Mouse (Mus musculus) embryonic stem cell, embryonic (primary cell): Measurements from ENCODE around the gene Cntnap2.
"Not testable (repeated sequence)": the region's sequence is repeated elsewhere in the genome, so short reads cannot be mapped to it uniquely, and the experiment has no call there.

Experiments
- CTCF ChIA-PET, 4 experiments: fragments of 300-600 bp in 2 of 4; fragments of 350-600 bp in 2 of 4; sonication (Branson Sonifier 250); formaldehyde crosslinking; loops; one replicate each; lab custom pipeline; 2022; ENCODE audit warnings: inconsistent platforms in 2 of 4; lab: Charles Lee
- POLR2A ChIA-PET, 4 experiments: fragments of 300-600 bp in 2 of 4; fragments of 350-600 bp in 2 of 4; sonication (Branson Sonifier 250); formaldehyde crosslinking; loops; one replicate each; lab custom pipeline; 2022; ENCODE audit warnings: antibody characterized with exemption in 4 of 4, inconsistent platforms in 1 of 4; lab: Charles Lee

The Cntnap2 gene

GRCm38 (mm10) chr6:46484392-46484791 lies 1425.2 kb downstream of the Cntnap2 start:
- ChIA-PET CTCF (no interaction called here), POLR2A (interaction anchor here in 1 of 4 experiments (0.6 kb wide), 1 partner anchor 753 kb away, joined by 3 read pairs; no protein-coding TSS in a partner anchor)

- CTCF ChIA-PET: no interaction called here
- POLR2A ChIA-PET: interaction anchor here in 1 of 4 experiments (0.5 kb wide), 1 partner anchor 369 kb away, joined by 7 read pairs; no protein-coding TSS in a partner anchor
These were observed 1443.6 kb downstream of the Cntnap2 start for GRCm38 (mm10) chr6:46502786-46503185.

- ChIA-PET POLR2A (no interaction called here), CTCF (no interaction called here)
These were observed 1453.7 kb downstream of the Cntnap2 start for GRCm38 (mm10) chr6:46512841-46513240.

- CTCF ChIA-PET, POLR2A ChIA-PET: not testable (repeated sequence)
These were observed 1478.4 kb downstream of the Cntnap2 start for GRCm38 (mm10) chr6:46537586-46537985.

GRCm38 (mm10) chr6:46563470-46563869 lies 1504.3 kb downstream of the Cntnap2 start:
- ChIA-PET CTCF (no interaction called here), POLR2A (no interaction called here)

- ChIA-PET POLR2A (no interaction called here), CTCF (no interaction called here)
These were observed 1515.9 kb downstream of the Cntnap2 start for GRCm38 (mm10) chr6:46575055-46575454.

GRCm38 (mm10) chr6:46612365-46612764 lies 1553.2 kb downstream of the Cntnap2 start:
- ChIA-PET CTCF (no interaction called here), POLR2A (no interaction called here)

- ChIA-PET POLR2A (no interaction called here), CTCF (no interaction called here)
These were observed 1553.7 kb downstream of the Cntnap2 start for GRCm38 (mm10) chr6:46612872-46613271.

- ChIA-PET CTCF (no interaction called here), POLR2A (no interaction called here)
These were observed 1609.9 kb downstream of the Cntnap2 start for GRCm38 (mm10) chr6:46669018-46669417.

GRCm38 (mm10) chr6:46675081-46675480 lies 1615.9 kb downstream of the Cntnap2 start:
- ChIA-PET POLR2A (no interaction called here), CTCF (no interaction called here)

- ChIA-PET POLR2A (no interaction called here), CTCF (no interaction called here)
These were observed 1616.5 kb downstream of the Cntnap2 start for GRCm38 (mm10) chr6:46675621-46676020.

- ChIA-PET CTCF (no interaction called here), POLR2A (no interaction called here)
These were observed 1637.0 kb downstream of the Cntnap2 start for GRCm38 (mm10) chr6:46696187-46696586.

- ChIA-PET CTCF (no interaction called here), POLR2A (no interaction called here)
These were observed 1640.2 kb downstream of the Cntnap2 start for GRCm38 (mm10) chr6:46699343-46699742.

GRCm38 (mm10) chr6:46704293-46705170 lies 1645.4 kb downstream of the Cntnap2 start:
- ChIA-PET CTCF (no interaction called here), POLR2A (no interaction called here)

- ChIA-PET CTCF (no interaction called here), POLR2A (no interaction called here)
These were observed 1646.8 kb downstream of the Cntnap2 start for GRCm38 (mm10) chr6:46705926-46706325.

GRCm38 (mm10) chr6:46716576-46716975 lies 1657.4 kb downstream of the Cntnap2 start:
- POLR2A ChIA-PET: no interaction called here
- CTCF ChIA-PET: no interaction called here

GRCm38 (mm10) chr6:46733794-46734193 lies 1674.6 kb downstream of the Cntnap2 start:
- CTCF ChIA-PET: no interaction called here
- POLR2A ChIA-PET: no interaction called here

- ChIA-PET CTCF (interaction anchor here in 1 of 4 experiments (0.7 kb wide), 1 partner anchor 29 kb away, joined by 4 read pairs; no protein-coding TSS in a partner anchor), POLR2A (no interaction called here)
These were observed 1689.3 kb downstream of the Cntnap2 start for GRCm38 (mm10) chr6:46748448-46748847.

GRCm38 (mm10) chr6:46763481-46763880 lies 1704.3 kb downstream of the Cntnap2 start:
- ChIA-PET CTCF (no interaction called here), POLR2A (no interaction called here)

GRCm38 (mm10) chr6:46774529-46774928 lies 1715.4 kb downstream of the Cntnap2 start:
- POLR2A ChIA-PET: no interaction called here
- CTCF ChIA-PET: no interaction called here
